Mouse (Mus musculus) left cerebral cortex, postnatal 36 days (tissue): ENCODE results near the gene Ago3. TPM values are rescaled to one million over a fixed set of nuclear protein-coding genes. Genes with fewer than 3 reads are reported as not detected.
A peak's percentile ranks its signal among the peaks of the same experiment; 100 is the strongest.

ENCODE experiments used
- DNase-seq, 2 experiments: peaks; one replicate each; pipeline ENCODE4 v3.0.0; 2021 to 2022; ENCODE audit warnings: low spot score in 2 of 2, mixed read lengths in 1 of 2
- intact Hi-C: fragments of 180-260 bp; cut with DNase I; formaldehyde crosslinking; loops from one replicate; pipeline ENCODE4 v1.15.1; 2025
- total RNA-seq, 2 experiments: library from RNA; stranded (reverse); gene quantifications; 2 replicates each; pipeline ENCODE4 v1.2.3; 2021

Gene Ago3
- 10 to 100 TPM; 23.7 to 43.1 TPM for total RNA-seq

- peak; percentile 94 to 96 for DNase-seq
- intact Hi-C loops = no loop called here
These were observed at the start of gene Ago3 for GRCm38 (mm10) chr4:126429347-126430079. Gene Ago3, minus strand, starts transcription at chr4:126429556.

- DNase-seq = no peak
- intact Hi-C loops = no loop called here
These were observed 43.7 kb upstream of the Ago3 start for GRCm38 (mm10) chr4:126473031-126473430.

DNA sequence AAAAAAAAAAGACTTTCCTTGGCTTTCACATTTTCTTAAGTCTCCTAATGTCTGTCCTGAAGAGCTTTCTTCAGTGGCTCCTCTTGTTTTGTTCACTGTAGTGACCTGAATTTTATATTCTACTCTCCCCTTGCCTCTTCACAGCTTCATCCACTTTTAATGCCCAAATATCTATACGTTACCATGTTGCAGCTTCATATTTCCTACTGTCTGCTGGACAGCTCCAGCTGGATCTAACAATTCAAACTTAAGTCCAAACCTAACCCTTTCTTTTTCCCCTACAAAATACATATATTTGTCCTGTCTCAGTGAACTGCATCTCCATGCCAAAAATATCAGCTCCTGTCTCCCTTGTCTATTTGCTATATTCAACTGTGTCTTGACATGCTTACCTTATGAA lies 40.0 kb upstream of the Ago3 start:
- DNase-seq = no peak
- intact Hi-C loops = no loop called here

GRCm38 (mm10) chr4:126468925-126469324 lies 39.6 kb upstream of the Ago3 start:
- no peak for DNase-seq
- intact Hi-C loops = no loop called here

DNA sequence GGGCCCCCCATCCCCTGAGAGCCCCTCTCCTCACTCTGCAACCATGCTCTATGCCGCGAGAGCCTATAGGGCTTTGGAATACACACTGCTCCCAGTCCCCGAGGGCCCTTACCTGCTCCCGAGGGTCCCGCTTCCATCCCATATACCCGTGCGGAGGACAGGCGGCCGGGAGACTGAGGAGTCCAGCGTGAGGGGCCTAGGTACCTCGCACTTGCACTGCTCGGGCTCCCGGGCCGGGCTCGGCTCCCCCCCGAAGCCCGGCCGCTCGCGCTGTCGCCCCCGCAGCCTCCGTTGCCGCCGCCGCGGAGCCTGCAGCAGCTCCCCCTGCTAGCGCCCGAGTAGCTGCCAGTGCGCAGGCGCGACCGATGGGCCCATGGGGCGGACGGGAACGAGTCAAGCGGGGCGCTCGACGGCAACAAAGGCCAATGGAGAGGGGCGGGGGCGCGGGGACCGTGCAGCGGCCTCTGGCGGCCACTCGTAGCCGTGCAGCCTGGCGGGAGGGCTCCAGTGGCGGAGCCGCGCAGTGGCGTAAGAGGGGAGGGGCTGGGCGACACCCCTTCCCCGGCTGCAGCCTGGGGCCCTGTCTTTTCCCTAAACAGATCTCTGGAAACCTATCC lies 39.0 kb upstream of the Ago3 start, which contains the start of gene Ago1:
Gene Ago1 (minus strand): TSS at position 299 of the 617 bp plus-strand sequence.
- intact Hi-C loops = no loop called here

DNA sequence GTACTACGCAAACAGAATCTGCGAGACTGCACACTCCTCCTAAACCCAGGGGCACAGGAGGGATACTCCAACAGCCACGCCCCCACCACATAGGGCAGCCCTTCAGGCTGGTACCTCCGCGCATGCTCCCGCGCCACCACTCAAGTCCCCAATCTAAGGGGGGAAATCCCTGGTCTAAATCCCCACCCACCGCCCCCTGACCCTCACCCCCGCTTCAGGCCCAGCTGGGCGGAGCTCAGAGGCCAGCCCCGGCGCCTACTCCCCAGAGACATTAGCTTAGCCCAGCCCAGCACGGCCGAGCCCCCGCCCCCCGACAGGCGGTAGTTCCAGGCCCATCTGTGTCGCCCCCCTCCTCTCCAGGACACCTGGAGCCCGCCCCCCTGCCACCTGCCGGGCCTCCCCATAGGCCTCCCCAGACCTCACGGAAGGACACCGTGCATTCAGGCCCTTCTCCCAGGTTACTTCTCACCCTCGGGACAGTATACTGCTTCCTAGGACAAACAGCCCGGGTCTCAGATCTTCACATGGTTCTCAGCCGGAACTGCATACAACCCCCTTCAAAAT lies 38.4 kb upstream of the Ago3 start:
- intact Hi-C loops = no loop called here
- DNase-seq = peak; percentile 34 to 51

More for the DNA sequence above, 39.0 kb upstream of the Ago3 start, which contains the start of gene Ago1:
- peak; percentile 94 to 95 for DNase-seq

- intact Hi-C loops = no loop called here
- DNase-seq = no peak
These were observed 36.9 kb upstream of the Ago3 start for GRCm38 (mm10) chr4:126466251-126466750.

GRCm38 (mm10) chr4:126465843-126466242 lies 36.5 kb upstream of the Ago3 start:
- peak in 1 of 2 experiments; percentile 21 for DNase-seq
- intact Hi-C loops = no loop called here

GRCm38 (mm10) chr4:126464892-126465235 lies 35.5 kb upstream of the Ago3 start:
- intact Hi-C loops = no loop called here
- DNase-seq = no peak

DNA sequence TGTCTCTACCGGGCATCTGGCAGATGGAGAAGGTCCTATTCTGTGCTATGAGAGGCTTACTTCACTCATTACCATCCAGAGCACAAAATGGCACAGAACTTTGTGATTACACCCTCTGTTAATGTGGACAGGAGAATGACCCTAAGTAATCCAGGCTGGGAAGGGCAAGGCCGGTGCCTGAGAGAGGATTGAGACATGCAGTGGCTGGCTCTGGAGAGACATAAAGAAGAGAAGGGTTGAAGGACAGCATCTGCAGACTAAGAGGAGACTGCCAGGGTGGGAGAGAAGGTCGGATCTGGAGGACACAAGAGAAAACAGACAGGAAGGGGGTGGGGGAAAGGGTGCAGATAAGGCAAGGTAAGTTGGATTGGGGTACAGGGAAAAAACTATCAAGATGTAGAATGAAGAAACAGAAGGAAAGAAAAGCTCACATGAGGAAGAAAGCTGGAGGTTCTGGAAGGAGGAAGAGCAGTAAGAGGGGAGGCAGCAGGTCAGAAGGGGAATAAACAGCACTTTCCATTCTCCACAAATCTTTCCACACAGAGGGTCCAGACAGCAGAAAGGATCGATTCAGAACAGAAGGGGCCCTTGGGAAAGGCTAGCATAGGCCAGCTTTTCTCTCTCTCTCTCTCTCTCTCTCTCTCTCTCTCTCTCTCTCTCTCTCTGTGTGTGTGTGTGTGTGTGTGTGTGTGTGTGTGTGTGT lies 35.0 kb upstream of the Ago3 start:
- DNase-seq = no peak
- intact Hi-C loops = no loop called here

DNA sequence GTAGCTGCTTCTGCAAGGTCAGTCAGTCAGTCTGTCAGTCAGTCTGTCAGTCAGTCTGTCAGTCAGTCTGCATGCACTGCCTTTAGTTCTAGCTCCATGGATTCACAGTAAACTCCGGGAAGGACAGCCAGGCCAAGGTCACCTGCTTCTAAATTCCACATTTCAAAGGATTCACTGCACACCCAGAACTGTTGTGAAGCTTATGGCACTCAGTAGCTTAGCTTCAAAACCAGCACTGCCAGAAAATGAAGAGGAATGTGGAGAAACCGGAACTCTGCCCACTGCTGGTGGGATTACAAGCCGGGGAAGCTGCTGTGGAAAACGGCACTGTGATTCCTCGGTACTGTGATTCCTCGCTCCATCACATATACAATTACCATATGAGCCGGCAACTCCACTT lies 26.1 kb upstream of the Ago3 start:
- DNase-seq = no peak
- intact Hi-C loops = no loop called here

- intact Hi-C loops = no loop called here
- DNase-seq = no peak
These were observed 25.3 kb upstream of the Ago3 start for GRCm38 (mm10) chr4:126454547-126455254.

DNA sequence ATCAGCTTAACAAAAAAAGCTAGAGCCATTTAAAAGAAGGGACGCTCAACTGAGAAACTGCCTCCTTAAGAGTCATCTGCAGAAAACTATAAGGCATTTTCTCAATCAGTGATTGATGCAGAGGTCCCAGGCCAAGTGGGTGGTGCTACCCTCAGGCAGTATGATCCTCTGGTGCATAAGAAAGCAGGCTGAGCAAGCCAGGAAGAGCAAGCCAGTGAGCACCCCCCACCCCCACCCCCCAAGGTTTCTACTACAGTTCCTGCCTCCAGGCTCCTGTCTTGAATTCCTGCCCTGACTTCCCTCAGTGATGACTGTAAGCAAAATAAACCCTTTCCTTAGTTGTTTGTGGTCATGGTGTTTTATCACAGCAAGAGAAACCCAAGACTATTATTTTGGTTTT lies 20.9 kb upstream of the Ago3 start:
- intact Hi-C loops = no loop called here
- no peak for DNase-seq

DNA sequence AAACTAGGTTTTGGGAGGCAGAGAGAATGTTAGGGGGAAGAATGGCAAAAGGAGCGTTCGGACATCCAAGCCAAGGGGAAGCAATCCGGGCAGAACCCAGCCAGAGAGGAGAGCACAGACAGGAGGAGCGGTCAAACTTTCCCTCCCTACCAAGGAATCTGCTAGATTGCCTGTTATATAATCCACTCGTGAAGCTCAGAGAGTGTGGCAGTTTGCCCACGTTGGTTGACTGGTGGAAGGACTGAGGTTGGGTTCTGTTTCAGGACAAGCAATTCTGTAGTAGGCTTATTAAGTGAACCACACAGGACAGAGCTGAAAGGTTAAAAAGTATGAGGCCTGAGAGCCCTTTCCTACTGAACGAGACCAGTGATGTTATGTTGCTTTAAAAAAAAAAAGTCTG lies 17.8 kb upstream of the Ago3 start:
- DNase-seq = no peak
- intact Hi-C loops = no loop called here

DNA sequence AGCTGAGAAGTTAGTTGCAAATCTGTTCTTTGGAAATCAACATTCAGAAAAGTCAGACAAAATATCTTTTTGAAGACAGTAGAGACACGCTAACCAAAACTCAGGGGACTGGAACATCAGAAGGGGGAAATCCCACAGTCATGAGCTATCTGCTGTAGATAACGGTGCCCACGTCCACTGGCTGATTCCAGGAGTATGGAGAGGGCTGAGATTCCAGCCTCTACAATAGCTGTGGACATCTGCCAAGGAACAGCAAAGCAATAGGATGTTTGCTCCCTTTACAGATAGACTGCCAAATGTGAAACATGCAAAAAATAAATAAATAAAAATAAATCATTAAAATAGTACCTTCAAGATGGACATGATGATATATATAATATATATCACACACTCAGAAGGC lies 15.2 kb upstream of the Ago3 start:
- DNase-seq = no peak
- intact Hi-C loops = no loop called here

DNA sequence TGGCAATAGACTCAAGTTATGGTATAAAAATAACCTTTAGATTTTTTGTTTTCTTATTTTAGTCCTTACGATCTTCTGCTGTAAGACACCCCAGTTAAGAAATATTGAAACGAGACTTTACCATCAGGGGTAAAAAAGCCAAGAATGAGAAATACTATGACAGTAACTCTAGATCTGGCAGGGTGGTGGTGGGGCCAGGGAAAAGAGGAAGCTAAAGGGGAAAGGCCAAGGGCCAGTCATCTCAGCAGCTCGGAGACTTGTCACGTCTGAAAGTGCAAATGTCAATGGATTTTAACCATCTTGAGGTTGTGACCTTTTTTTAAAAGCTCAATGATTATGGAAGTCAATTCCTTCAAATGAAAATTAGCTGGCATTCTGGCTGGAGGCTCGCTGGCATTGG lies 8.9 kb upstream of the Ago3 start:
- intact Hi-C loops = no loop called here

GRCm38 (mm10) chr4:126436268-126436667 lies 6.9 kb upstream of the Ago3 start:
- intact Hi-C loops = no loop called here
- DNase-seq = no peak

More for the DNA sequence above, 8.9 kb upstream of the Ago3 start:
- no peak for DNase-seq

- intact Hi-C loops = no loop called here
- no peak for DNase-seq
These were observed 4.7 kb upstream of the Ago3 start for GRCm38 (mm10) chr4:126434094-126434493.

DNA sequence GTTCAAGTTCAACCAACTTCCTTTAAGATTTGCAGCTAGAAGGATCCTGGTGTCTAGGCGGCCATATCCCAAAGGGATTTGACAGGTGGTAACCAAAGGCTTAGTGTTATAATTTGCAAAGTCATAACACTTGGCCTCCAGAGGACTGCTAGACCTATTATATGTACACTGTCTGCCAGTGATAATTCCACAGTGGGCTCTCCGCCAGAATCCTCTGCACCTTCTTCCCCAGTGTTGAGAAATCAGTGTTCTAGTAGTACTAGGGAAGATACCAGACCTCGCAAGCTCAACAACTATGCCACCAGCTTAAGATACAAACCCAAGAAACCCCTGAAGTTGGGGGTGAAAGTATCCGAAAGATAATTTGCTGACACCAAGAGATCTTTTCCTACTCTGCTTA lies 3.8 kb upstream of the Ago3 start:
- no peak for DNase-seq
- intact Hi-C loops = no loop called here

- DNase-seq = no peak
- intact Hi-C loops = no loop called here
These were observed 2.4 kb upstream of the Ago3 start for GRCm38 (mm10) chr4:126431746-126432145.
